Mouse (Mus musculus) cerebellum, adult 2 months (tissue): ENCODE data around the gene Hnrnpl. TPM values are rescaled to one million over a fixed set of nuclear protein-coding genes. Genes with fewer than 3 reads are reported as not detected.

ENCODE experiments used
- DNase-seq, 2 experiments: peaks; one replicate each; pipeline ENCODE4 v3.0.0; 2021
- H3K27ac ChIP-seq: fragments of 200-500 bp; 2 replicates; pipeline ENCODE4 v1.5.1; 2012; ENCODE audit warnings: low read length, control low read depth, inconsistent platforms; ENCODE audit not compliant: insufficient read depth
- H3K27me3 ChIP-seq: fragments of 200-500 bp; 2 replicates; pipeline ENCODE4 v1.6.1; 2012; ENCODE audit warnings: inconsistent platforms, mild to moderate bottlenecking, low read length, moderate library complexity; ENCODE audit not compliant: control insufficient read depth, insufficient read depth
- H3K4me1 ChIP-seq: fragments of 200-500 bp; 2 replicates; pipeline ENCODE4 v1.6.1; 2011; ENCODE audit warnings: low read length; ENCODE audit not compliant: control insufficient read depth, insufficient read depth
- H3K4me3 ChIP-seq: fragments of 200-500 bp; replicated peaks from 2 replicates; pipeline ENCODE3; 2011; ENCODE audit warnings: mild to moderate bottlenecking, low read depth, low read length, control low read depth; ENCODE audit not compliant: insufficient read depth
- CTCF ChIP-seq: fragments of 200-500 bp; IDR thresholded peaks from 2 replicates; pipeline ENCODE4 v1.5.1; 2011; ENCODE audit warnings: low read depth, mild to moderate bottlenecking, control low read depth, low read length, moderate library complexity, borderline replicate concordance; ENCODE audit not compliant: insufficient read depth
- POLR2A ChIP-seq: fragments of 200-500 bp; IDR thresholded peaks from 2 replicates; pipeline ENCODE4 v1.6.1; 2011; ENCODE audit warnings: low read length, control low read depth, borderline replicate concordance; ENCODE audit not compliant: insufficient read depth
- WGBS: fragments of 180-500 bp; shearing (Covaris S2); methylation state at CpG from one replicate; pipeline ENCODE4 v1.1.7; 2018; 5-methylcytosine and 5-hydroxymethylcytosine counted together
- polyA plus RNA-seq: library from polyadenylated mRNA; depleted of rRNA; stranded (reverse); fragments of >200 nt; gene quantifications from 2 replicates; pipeline ENCODE4 v1.2.3, GENCODE M21; 2012

Gene Hnrnpl
- polyA plus RNA-seq, 1 experiment = 366 TPM

- peak overlapping the region; percentile 91 for H3K4me3 ChIP-seq
- under 1% methylated on average over 68 of the region's 70 CpGs for WGBS
Observed at GRCm38 (mm10) chr7:28810107-28811066, 2.0 kb downstream of the Hnrnpl start.

GRCm38 (mm10) chr7:28811228-28811627 is 2.9 kb downstream of the Hnrnpl start:
- no peak for TF ChIP-seq CTCF
- TF ChIP-seq POLR2A = no peak
- peak; percentile 91 to 93 for DNase-seq
- Histone ChIP-seq H3K4me3 (peak overlapping the region; percentile 91), H3K27ac (peak overlapping the region; percentile 77; the same call in 1 of the 2 replicates), H3K27me3 (no peaks in the 10 kb centered on the region), H3K4me1 (peaks cover 9% of the 10 kb centered on the region)
- WGBS = under 1% methylated on average over 40 of the region's 40 CpGs

More at GRCm38 (mm10) chr7:28810107-28811066, 2.0 kb downstream of the Hnrnpl start:
- no peaks in the 10 kb centered on the region for H3K27me3 ChIP-seq
- peaks cover 2% of the 10 kb centered on the region for H3K4me1 ChIP-seq
- DNase-seq = peak; percentile 99 to 100
- TF ChIP-seq CTCF (peak; percentile 45; the same call in 1 of the 2 replicates), POLR2A (peak; percentile 94)
- H3K27ac ChIP-seq = peak overlapping the region; percentile 94

GRCm38 (mm10) chr7:28811640-28812275 is 3.4 kb downstream of the Hnrnpl start:
- no peak for DNase-seq
- Histone ChIP-seq H3K27ac (no peak overlapping the region), H3K4me3 (peak overlapping the region; percentile 91), H3K27me3 (no peaks in the 10 kb centered on the region), H3K4me1 (peaks cover 12% of the 10 kb centered on the region)
- under 1% methylated on average over 7 of the region's 7 CpGs for WGBS
- TF ChIP-seq POLR2A (no peak), CTCF (no peak)

- no peak overlapping the region for H3K27ac ChIP-seq
- H3K4me1 ChIP-seq = peaks cover 16% of the 10 kb centered on the region
- TF ChIP-seq CTCF = no peak
- TF ChIP-seq POLR2A = no peak
- DNase-seq = no peak
- 9% methylated on average over 4 of the region's 4 CpGs for WGBS
- H3K4me3 ChIP-seq = peak overlapping the region; percentile 34
- H3K27me3 ChIP-seq = no peaks in the 10 kb centered on the region
Observed at GRCm38 (mm10) chr7:28812436-28812835, 4.1 kb downstream of the Hnrnpl start.

- Histone ChIP-seq H3K4me3 (no peak overlapping the region), H3K4me1 (peaks cover 21% of the 10 kb centered on the region), H3K27me3 (no peaks in the 10 kb centered on the region), H3K27ac (no peak overlapping the region)
- WGBS = 40% methylated on average over 5 of the region's 5 CpGs
- DNase-seq = no peak
- TF ChIP-seq POLR2A (no peak), CTCF (no peak)
Observed at GRCm38 (mm10) chr7:28812949-28813348, 4.6 kb downstream of the Hnrnpl start.

- Histone ChIP-seq H3K4me3 (no peak overlapping the region), H3K4me1 (peaks cover 22% of the 10 kb centered on the region), H3K27ac (no peak overlapping the region), H3K27me3 (no peaks in the 10 kb centered on the region)
- DNase-seq = no peak
- no peak for TF ChIP-seq CTCF
- TF ChIP-seq POLR2A = no peak
- 79% methylated on average over 5 of the region's 5 CpGs for WGBS
Observed at GRCm38 (mm10) chr7:28814306-28815034, 6.1 kb downstream of the Hnrnpl start.

- 74% methylated on average over 9 of the region's 9 CpGs for WGBS
Observed at GRCm38 (mm10) chr7:28815230-28815629, 6.9 kb downstream of the Hnrnpl start.

More at GRCm38 (mm10) chr7:28815230-28815629, 6.9 kb downstream of the Hnrnpl start:
- H3K27ac ChIP-seq = 0 out of 2 replicates have a peak overlapping the region, but pooled peaks have one; percentile 32
- DNase-seq = no peak
- H3K4me1 ChIP-seq = peaks cover 24% of the 10 kb centered on the region
- no peaks in the 10 kb centered on the region for H3K27me3 ChIP-seq
- TF ChIP-seq POLR2A (no peak), CTCF (no peak)
- H3K4me3 ChIP-seq = no peak overlapping the region
